Mouse (Mus musculus) left cerebral cortex, postnatal 25 days (tissue): ENCODE results near the gene Trim6. TPM values are rescaled to one million over a fixed set of nuclear protein-coding genes. Genes with fewer than 3 reads are reported as not detected.
"Not testable (repeated sequence)": the region's sequence is repeated elsewhere in the genome, so short reads cannot be mapped to it uniquely, and the experiment has no call there.

Source experiments
- DNase-seq, 2 experiments: peaks; one replicate each; pipeline ENCODE4 v3.0.0; 2022; ENCODE audit warnings: low spot score in 2 of 2, mixed read lengths in 1 of 2
- intact Hi-C: fragments of 180-260 bp; cut with DNase I; formaldehyde crosslinking; loops from one replicate; pipeline ENCODE4 v1.15.1; 2025
- total RNA-seq, 2 experiments: library from RNA; stranded (reverse); gene quantifications; 2 replicates each; pipeline ENCODE4 v1.2.3; 2021

Gene Trim6
- under 1 TPM; 0.34 to 0.55 TPM for total RNA-seq

DNA sequence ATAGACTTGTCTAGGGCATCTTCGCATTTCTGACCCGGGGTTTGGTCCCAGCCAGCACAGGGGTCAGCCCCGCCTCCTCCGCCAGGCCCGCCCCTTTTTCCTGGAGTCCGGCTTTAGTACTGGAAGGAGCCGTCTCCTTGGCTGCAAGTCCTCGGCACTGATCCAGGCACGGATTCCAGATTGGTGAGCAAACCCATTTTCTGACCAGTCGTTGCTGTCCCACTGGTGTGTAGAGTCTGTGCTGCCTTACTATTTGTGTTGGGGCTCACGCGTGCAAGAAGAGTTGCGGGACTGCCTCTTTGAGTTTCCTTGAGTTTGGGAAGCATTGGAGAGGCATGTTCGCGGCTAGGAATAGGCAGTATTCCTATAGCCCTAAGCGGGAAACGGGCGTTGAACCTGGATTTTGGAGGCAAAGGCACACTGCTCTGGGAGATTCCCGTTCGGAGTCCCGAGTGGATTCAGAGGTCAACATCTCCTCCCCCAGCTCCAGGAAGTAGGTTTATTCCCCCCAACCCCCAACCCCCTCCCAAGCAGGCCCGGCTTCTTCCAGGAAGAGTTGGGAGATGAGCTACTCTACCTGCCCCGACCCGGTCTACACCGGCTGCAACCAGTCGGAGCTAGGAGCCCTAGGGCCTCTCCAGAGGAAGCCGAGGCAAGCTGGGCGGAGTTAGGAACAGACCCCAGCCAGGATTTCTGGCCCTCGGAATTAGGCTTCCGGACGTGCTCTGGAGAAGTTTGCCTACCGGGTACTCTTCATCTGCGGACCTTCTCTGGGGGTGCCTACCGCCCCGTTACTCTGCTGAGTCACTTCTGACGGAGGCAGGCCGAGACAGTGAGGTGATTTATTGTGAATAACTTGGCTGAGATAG is at the start of gene Trim6:
Trim6 (plus strand) TSS at position 93 of the 869 bp plus-strand sequence.
- intact Hi-C loops: no loop called here
- DNase-seq: peak in 1 of 2 experiments; percentile 6

DNA sequence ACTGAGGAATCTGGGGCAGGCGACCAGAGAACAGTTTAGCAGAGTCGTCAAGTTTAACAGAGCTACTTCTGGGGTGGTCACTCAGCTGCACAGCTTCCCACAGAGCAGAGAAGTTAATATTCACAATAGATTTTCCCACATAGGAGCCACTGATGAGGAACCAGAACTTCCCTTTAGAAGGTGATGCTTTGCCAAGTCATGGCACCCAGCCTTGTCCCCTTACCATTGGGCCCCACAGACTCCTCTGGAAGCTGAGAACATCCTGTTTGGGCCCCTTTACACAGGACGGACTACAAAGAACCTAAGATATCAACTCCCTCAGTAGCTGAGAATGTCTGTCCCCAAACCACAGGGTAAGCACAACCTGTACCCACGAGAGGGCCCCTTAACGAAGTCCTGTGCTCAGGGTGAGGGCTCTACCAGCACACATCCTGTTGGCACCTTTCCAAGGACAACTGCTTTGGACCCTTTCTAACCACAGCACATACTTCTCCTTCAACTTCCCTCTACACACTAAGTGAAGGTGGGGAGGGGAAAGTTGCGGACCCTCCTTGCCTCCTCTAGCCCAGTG is 48.9 kb upstream of the Trim6 start:
- intact Hi-C loops: no loop called here
- DNase-seq: no peak

DNA sequence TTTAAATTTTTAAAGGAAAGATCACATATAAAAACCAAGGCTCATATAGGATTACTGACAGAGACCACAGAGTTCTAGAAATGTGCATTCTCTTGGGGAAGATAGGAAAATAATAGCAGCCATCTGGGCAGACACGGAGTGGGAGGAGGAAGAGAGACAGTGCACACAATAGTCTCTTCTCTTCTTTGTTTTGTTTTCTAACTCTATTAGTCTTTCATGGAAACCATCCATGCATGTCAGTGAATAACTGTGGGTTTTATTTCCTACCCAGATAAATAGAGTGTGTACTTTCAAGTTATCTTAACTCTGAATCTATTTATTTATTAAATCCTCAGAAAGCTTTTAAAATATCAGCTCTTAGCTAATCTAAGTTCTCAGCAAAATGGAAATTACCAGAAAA is 43.5 kb upstream of the Trim6 start:
- intact Hi-C loops: no loop called here
- no peak for DNase-seq

DNA sequence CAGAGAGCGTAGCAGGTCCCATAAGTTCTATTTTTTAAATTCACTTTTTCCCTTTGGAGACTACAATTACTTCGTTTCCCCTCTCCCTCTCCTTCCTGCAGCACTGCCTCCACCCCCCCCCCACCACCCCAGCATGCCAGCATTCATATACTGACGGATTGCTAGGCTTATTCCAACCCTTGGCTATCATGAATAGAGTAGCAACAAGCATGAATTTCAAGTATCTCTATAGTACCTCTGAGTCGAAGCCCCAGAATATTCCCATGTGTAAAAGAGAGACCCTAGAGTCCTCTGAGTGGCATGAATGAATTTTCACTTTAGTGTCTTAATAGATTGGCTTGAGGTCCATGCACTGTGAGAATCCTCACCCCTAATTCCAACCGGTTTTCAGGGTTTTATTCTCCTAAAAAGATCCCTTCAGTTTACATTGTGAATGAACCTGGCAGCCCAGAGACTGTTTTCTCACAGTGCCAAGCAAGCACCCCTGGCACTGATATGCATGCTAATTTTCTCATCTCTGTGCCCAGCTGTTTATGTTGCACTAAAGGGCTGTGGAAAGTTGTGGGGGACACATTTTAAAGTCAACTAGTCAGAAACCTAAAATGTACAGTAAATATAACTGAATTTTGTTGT is 40.1 kb upstream of the Trim6 start:
- intact Hi-C loops: no loop called here
- DNase-seq: no peak

DNA sequence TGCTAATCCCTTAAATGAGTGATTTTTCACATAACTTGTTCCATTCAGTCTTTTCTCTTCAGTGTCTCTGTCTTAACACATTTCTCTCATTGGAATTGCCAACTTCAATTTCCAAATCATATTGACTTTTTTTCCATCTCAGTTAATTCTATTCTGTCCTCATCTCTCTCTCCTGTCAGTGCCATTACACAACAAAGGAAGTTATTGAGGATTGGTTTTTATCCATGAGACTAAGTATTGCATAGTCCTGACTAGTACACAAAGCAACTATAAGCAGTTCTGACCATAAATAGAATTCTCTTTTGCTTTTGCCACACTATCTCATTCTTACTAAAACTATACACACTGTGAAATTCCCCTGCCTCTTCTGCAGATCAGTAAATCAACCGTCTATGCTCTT is 39.5 kb upstream of the Trim6 start:
- DNase-seq: no peak
- intact Hi-C loops: no loop called here

DNA sequence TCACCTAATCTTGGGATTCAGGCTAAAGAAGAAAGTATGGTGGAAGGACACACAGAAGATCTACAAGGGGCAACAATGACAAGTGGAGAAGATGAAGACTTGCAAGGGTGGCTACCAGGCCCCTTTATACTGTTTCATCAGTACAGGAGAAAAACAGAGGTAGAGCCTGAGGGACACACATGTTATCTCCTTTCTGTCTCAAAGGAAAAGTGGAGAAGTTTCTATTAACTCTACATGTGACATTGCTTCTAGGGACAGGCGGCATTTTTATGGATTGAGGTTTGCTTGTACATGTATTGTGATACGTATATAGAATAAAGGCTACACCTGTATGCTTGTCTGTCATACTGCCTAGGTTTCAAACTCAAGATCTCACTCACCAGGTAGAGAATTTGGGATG is 35.3 kb upstream of the Trim6 start, which contains the start of gene Olfr648:
Olfr648 (minus strand) TSS at position 101 of the 400 bp plus-strand sequence.
- intact Hi-C loops: no loop called here
- no peak for DNase-seq

DNA sequence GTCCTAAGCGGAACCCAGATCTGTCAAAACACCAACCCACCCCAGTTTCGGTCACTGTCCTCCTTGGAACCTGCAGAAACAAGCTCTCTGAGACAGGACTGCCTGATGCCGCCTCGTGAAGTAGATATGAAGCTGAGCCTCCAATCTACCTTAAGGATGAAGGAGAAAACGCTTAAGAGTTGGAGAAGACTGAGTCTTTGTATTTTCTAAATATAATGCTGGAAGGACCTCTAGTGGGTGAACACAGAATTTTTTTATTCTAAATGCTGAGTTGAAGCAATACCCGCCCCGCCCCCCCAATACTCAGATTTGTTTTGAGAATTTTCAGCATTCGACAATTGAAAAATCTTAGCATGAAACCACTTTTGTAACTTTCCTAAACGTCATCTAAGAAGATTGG is 27.3 kb upstream of the Trim6 start:
- no peak for DNase-seq
- intact Hi-C loops: no loop called here

DNA sequence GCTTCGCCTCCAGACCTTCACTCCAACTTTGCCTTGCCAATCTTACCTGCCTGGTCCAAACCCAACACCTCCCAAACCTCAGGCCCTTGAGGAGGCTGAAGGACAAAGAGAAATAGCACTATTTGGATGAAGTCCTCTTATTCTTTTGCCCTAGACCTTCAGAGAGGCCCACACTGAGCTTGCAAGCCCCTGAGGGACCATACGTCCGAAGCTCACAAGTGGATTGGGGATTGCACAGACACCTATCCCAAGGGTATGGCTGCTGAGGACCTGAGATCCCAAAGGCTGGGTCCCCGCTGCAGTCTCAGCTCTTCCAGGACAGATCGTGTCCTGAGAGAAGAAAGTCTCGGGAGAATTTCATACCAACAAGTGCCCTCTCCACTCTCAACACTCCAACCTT is 22.7 kb upstream of the Trim6 start, which contains the start of gene Olfr649:
Olfr649 (minus strand) TSS at position 101 of the 400 bp plus-strand sequence.
- intact Hi-C loops: no loop called here
- no peak for DNase-seq

DNA sequence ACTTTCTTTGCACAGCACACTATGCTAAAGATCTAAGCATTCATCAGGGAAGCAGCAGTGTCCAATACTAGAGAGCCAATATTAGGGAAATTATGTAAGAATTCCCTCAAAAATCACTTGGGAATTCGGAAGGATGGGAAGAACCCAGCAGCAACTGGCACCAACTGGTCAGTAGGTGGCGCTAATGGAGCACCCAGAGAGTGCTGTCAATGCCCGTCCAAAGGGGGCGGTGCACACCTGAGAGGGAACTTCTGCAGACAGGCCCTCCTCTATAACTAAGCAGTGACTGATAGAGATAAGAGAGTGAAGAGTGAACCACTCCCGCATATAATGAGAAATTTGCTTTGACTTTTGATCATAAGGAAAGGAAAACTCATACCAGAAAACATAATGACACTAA is 18.8 kb upstream of the Trim6 start:
- peak; percentile 43 to 47 for DNase-seq
- intact Hi-C loops: no loop called here

DNA sequence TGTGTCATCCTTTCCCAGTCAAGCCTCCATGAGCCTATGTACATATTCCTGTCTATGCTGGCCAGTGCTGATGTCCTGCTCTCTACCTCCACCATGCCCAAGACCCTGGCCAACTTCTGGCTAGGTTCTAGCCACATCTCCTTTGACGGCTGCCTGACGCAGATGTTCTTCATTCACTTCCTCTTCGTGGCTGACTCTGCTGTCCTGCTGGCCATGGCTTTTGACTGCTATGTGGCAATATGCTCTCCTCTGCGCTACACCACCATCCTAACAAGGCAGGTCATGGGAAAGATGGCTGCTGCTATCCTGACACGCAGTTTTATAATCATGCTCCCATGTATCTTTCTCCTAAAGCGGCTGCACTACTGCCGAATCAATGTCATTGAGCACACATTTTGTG is 12.4 kb upstream of the Trim6 start:
- intact Hi-C loops: no loop called here
- DNase-seq: no peak

DNA sequence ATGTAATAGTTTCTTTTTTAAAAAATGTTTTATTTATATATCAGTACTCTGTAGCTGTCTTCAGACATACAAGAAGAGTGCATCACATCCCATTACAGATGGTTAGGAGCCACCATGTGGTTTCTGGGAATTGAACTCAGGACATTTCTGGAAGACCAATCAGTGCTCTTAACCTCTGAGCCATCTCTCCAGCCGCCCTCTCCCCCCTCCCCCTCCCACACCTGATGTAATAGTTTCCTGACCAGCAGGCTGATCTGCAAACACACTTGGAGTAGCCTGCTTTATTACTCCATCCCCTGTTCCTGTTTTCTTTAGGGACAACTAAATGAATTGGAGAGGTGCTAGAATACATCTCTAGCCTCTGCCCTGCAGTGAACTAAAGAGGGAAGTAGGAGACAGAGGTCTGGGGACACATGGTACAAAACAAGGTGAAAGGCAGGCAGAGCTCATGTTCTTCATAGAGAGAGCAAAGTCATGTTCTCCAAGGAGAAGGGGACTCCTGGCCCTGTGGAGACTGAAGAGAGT is 2.5 kb upstream of the Trim6 start:
- no peak for DNase-seq

DNA sequence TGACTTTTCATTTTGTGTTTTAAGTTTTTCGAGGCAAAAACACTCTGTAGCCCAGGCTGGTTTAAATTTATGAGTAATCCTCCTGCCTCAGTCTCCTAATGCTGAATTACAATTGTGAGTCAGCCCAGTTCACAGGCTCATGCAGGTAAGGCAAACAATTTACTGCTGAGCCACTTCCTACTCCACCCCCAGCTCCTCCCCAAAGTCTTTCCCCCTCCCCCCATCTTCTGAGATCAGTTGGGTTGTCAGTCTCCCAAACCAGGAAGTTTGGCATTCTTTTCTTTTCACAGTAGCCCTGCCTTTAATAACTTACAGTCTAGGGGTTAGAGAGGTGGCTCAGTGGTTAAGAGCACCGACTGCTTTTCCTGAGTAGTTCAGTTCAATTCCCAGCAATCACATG is 712 bp upstream of the Trim6 start:
- intact Hi-C loops: no loop called here
- no peak for DNase-seq

More for the DNA sequence above, 2.5 kb upstream of the Trim6 start:
- intact Hi-C loops: no loop called here

DNA sequence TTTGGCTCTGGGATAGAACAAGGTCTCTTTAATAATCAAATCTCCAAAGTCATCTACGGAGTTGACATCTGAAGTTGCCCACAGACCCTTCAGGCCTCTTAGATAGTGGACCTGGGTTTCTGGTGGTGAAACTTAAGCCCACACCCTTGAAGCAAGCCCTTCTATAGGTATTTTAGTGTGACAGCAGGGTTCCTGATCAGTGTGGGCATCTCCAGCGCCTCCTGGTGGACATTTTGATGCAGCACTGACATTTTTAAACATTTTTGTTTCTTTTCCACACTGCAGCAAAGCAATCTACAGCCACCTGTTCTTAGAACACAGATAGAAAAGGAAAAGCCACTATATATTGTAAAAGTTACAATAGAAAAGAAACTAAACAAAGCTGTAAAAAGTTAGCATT is 12.6 kb downstream of the Trim6 start:
- no peak for DNase-seq
- intact Hi-C loops: no loop called here

DNA sequence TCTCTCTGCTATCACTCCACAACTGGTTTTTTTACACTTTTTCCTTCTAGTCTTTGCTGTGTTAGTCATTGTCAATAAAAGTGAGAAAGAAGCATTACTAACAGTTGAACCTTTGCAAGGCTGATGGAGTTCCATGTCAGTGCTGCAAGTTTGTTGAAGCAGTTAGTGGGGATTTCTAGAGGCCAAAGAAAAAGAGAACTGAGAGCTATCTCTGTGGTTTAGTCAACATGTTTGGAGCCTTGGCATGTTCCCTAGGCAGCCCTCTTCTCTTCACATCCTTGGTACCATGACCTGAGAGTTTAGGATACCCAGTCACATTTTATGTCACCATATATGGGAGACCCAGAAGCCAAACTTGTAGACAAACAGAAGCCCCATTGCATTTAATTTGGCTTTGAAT is 22.3 kb downstream of the Trim6 start:
- no peak for DNase-seq
- intact Hi-C loops: no loop called here

DNA sequence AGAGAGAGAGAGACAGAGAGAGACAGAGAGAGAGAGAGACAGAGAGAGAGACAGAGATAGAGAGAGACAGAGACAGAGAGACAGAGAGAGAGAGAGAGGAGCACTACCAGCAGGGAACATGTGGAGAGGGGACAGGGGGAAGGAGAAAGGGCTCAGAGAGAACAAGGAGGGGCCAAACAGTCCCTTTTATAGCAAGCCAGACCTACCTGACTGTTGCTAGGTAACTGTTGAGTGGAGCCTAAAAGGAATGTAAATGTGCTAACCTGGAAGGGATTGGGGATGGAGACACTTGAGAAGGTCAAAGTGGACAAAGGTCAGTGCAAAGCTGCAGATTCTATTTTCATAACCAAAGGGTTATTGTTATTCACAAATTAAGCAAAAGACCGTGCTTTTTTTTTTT is 25.0 kb downstream of the Trim6 start:
- intact Hi-C loops: no loop called here
- no peak for DNase-seq

DNA sequence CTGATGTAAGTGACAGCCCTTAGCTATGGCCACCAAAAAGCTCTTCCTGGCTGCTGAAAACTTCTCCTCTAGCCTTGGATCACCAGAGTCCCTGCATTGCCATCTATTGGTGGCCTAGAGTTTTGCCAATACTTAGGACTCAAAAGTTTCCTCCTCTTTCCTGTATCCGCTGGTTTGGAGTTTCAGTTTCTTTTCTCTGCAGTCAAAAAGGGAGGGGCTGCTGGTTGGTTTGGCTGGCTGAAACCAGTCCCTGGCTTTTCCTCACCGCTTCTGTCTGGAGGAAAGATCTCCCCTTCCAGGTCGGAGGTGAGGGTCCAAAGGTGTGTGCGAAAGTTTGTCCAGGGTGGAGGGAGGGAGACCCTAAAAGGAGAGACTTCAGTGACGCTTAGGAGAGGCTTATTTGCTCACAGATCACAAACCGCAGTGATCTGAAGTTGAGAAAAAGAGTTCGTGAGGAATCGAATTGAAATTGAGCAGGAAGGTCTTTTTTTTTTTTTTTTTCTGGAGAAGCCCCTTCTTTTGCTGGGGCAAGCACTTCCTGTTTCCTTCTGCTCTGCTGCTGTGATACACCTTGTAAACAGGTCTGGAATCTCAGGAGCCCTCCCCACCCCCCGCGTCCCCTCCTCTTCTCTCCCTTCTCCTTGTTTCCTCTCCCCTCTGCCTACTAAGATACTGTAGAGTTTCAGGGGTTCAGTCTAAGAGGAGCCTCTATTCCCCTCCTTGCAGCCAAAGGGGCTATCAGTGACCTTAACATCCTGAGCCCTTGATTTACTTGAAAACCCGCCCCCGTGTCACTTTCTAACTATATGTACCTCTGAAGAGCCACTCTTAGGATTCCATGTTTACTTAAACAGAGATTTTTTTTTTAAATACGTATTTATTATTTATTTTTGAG is 25.9 kb downstream of the Trim6 start, which contains the start of gene Trim34a:
Trim34a (plus strand) TSS at position 171 of the 895 bp plus-strand sequence.
- intact Hi-C loops: no loop called here

DNA sequence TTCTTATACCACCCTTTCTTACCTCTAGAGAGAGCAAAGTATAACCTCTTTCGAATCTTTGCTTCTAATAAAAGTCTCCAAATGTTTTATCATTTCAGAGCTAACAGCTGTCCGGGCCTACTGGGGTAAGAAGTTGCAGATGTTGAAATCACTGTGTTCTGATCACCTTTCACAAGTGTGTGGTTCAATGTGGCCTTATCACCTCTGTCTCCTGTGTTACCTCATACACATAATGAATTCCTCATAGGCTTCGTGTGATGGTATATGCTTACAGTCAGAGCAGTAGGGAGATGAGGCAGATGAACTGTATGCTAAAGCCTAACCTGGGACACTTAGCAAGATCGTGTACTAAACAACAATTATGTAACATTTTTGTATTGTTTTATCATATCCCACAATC is 41.8 kb downstream of the Trim6 start:
- DNase-seq, intact Hi-C loops: not testable (repeated sequence)

More for the DNA sequence above, 25.9 kb downstream of the Trim6 start, which contains the start of gene Trim34a:
- peak; percentile 7 to 20 for DNase-seq

DNA sequence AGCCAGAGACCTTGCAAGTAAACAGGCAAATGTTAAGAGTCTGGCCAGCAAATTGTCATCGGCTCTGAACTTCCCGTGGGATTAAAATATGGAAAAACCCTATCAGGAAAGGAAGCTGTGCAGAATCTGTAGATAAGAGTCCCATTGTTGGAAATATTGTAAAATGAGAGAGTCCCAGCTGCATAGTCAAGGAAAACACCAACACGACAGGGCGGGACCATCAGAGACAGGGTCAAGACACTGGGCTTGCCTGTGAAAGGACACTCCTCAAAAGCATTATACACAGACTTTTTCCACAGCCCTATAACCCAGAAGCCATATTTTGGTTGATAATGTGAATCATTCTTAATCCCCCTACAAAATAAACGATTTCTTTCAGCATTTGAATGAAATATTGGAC is 46.7 kb downstream of the Trim6 start:
- DNase-seq, intact Hi-C loops: not testable (repeated sequence)

DNA sequence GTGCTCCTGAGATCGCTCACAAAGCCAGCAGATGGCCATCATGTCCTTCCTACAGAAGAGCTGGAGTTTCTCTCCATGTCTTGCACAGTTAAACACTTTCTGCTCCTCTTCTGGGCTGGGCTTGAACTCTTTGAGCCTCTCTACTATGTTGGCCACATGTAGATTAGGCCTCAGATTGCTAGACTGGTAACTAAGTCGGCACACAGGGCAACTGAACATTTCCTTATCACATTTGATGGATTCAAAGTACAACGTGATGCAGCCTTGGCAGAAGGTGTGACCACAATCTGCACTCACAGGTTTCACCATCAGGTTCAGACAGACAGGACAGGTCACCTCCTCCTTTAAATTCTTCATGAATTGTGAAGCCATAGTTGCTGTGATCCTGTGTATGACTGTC is 60.8 kb downstream of the Trim6 start:
- DNase-seq, intact Hi-C loops: not testable (repeated sequence)
